Mouse (Mus musculus): ENCODE data around the gene Inha.

The Inha gene

DNA sequence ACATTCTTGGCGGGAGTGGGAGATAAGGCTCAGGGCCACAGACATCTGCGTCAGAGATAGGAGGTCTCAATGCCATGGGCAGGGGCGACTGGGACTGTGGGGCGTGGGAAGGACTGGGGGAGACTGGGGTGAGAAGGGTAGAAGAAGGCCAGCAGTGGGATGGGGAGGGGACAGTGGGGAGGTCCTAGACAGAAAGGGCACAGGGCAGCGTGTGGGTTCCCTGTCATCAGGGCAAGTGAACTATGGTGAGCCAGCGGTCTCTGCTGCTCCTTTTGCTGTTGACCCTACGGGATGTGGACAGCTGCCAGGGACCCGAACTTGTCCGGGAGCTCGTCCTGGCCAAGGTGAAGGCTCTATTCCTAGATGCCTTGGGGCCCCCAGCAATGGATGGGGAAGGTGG lies at the start of gene Inha:
Inha (plus strand) TSS at position 72 of the 400 bp plus-strand sequence.
- DNase-seq, result no peak

- DNase-seq, result no peak
These were observed 49.2 kb upstream of the Inha start for GRCm38 (mm10) chr1:75457710-75458024.

GRCm38 (mm10) chr1:75458025-75458788 lies 48.7 kb upstream of the Inha start:
- peak in 1 of 2 experiments; percentile 13 for DNase-seq

- no peak for DNase-seq
These were observed 47.8 kb upstream of the Inha start for GRCm38 (mm10) chr1:75458789-75459684.

GRCm38 (mm10) chr1:75460297-75460696 lies 46.6 kb upstream of the Inha start:
- DNase-seq, result no peak

GRCm38 (mm10) chr1:75462636-75463035 lies 44.2 kb upstream of the Inha start:
- DNase-seq, result no peak

DNA sequence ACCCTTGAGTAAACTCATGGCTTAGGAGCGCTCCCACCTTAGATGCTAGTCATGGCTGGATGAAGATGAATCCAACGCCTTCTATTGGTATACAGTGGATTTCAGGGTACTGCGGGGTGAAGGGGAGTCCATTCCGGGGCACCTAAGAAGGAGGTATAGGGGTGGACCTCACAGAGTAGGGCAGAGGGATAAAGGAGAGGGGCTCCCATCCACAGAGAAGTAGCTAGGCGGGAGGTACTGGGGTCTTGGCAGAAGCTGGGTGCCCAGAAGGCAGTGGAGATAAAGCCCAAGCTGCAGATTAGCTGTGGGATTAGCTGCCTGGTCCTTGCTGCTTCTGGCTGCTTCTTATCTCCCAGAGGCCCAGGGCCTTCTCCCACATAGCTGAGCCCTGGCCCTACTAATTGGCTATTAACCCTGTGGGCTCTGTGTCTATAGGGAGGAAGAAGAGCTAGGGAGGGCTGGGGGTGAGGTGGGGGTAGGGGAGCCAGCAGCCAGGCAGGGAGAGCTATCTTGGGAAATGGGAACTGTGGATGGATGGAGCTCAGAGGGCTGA lies 43.1 kb upstream of the Inha start:
- DNase-seq, result no peak

DNA sequence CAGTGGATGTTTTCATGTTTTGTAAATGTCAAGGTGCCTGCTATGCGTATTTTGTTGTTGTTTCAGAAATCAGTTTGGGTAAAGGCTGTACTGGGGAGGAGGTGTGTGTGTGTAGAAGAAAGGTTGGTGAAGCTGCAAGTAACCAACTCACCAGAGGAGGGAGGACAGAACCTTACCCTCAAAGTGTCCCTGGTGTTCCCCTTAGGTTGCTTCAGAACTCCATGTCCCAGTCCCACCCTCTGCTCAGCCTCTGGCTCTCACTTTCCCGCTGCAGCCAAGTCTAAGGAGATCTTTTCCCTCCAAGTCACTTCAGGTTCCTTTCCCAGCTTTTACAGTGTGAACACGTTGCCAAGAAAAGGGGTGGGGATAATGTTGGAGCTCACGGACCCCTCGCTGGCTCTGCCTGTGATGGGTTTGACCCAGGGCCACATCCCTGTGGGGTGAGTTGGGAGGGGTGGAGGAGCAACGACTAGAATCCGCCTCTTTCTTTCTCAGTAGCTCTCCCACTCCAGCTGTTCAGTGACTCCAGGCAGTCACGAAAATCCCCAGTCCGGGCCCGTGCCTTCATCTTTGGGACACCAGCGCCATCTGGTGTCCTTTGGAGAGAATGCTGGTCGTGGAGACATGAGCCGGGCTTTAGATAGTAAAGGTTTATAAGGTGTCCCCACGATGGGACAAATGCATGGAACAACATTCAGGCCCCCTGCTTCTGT lies 39.5 kb upstream of the Inha start:
- DNase-seq, result peak; percentile 80

DNA sequence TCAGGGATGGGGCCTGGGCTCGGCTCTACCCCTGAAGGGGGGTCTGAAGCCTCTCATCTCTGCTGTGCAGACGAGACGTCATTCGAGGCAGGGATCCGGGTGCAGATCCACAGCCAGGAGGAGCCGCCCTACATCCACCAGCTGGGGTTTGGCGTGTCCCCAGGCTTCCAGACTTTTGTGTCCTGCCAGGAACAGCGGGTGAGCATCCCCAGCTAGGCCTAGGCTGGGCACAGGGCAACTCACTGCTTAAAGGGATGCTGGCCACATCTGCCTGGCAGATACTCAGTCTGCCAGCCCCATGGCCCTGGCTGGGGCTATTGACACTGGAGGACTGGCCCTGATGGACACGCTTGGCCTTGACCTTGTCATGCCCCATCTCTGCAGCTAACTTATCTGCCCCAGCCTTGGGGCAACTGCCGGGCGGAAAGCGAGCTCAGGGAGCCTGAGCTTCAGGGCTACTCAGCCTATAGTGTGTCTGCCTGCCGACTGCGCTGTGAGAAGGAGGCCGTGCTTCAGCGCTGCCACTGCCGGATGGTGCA lies 37.5 kb upstream of the Inha start:
- DNase-seq, result no peak

- DNase-seq, result no peak
These were observed 30.4 kb upstream of the Inha start for GRCm38 (mm10) chr1:75476441-75476840.

DNA sequence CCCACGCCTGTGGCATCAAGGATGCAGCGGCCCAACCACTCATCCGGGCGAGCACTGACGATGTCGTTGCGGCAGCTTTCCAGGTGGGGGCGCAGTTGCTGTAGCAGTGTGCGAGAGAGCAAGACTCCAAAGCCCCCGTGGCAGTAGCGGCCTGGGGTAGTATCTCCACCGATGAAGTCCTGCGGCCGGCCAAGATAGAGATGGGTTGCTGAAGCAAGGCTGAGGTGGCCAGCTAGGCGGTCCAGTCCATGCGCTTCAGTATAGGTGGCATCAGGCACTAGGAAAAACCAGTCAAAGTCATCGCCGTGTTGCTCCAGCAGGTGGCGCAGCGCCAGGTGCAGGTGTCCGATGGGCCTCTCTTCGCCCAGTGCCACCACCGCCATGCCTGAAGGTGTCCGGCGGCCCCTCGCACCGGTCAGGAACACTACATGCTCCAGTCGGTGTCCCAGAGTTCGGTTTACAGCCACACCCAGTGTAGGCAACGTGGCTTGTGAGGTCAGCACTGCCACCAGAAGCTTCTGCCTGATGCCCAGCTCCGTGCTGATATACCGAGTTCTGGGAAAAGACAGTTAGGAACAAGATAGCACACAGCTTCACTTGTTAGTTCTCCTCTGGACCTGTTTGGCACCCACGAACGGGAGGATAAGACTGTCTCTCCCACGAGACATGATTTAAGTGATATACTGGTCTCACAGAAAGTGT lies 29.5 kb upstream of the Inha start:
- DNase-seq, result peak; percentile 88 to 91

DNA sequence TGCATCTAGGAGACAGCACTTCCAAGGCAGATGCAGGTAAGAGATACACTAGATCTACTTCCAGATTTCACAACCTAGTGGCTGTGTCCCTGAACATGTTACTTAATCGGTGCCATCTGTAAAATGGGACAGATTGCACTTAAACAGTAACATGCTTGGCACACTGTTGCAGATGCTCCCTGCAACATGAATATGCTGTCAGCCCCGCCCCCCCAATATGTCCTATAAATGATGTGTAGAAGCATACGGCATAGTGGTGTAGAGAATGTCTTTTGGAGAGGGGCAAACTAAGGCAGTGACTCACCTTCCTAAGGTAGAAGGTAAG lies 28.9 kb upstream of the Inha start:
- peak in 1 of 2 experiments; percentile 29 for DNase-seq

DNA sequence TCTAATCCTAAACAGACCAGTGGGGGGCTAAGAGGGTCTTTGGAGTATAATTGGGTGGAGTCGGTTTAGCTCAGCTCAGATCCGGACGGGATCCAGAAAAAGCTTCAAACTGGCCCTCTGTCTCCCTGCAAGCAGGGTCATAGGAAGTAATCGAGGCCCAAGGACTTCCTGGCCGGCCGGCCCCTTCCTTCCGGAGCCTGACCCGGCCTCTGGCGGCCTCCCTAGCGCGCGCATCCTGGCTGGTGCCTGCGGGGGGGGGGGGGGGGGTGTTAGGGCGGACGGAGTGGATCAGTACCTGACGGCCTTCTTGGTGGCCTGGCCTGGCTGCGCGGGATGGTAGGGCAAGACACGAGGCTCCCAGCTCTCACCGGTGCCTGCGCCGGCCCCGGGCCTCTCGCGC lies 28.4 kb upstream of the Inha start:
- DNase-seq, result no peak

- peak; percentile 97 to 98 for DNase-seq
These were observed 27.8 kb upstream of the Inha start, which contains the start of the genes Chpf and Tmem198 for GRCm38 (mm10) chr1:75478916-75479634. Gene Chpf, minus strand, starts transcription at chr1:75479307. Gene Tmem198, plus strand, starts transcription at chr1:75479532.

DNA sequence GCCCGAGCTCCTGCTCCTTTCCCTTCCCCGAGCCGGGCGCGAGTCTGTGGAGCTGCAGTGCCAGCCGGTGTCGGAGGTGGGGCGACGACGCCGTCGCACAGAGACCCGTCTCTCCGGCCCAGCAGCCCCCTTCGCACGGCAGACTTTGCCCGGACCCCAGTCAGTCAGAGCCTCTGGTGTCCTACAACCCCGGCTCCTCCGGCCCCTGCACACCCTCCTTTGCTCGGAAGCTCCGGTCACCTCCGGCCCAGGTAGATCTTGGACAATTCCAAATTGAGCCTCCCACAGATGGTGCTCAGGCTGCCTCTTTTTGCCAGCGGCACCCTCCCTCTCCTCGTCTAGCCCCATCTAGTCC lies 27.3 kb upstream of the Inha start:
- no peak for DNase-seq

- no peak for DNase-seq
These were observed 26.8 kb upstream of the Inha start for GRCm38 (mm10) chr1:75480036-75480435.

DNA sequence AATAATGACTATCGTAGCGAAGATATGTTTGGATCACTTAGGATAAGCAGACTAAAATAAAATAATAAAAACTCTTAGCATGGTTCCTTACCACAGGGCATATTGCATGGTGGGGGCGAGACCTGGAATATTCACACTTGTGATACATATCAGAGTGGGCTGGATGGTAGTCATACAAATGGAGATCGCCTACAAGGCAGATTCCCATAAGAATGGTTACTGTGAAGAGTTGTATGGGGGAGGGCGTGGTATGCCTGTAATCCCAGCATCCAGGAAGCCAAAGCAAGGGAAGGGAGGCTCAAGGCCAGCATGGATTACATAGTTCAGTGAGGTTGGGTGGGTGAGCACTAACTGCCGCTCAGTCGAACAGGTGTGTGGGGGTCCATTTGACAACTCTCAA lies 26.1 kb upstream of the Inha start:
- no peak for DNase-seq

- DNase-seq, result no peak
These were observed 20.3 kb upstream of the Inha start for GRCm38 (mm10) chr1:75486561-75486960.

GRCm38 (mm10) chr1:75487040-75487404 lies 19.9 kb upstream of the Inha start:
- DNase-seq, result no peak

DNA sequence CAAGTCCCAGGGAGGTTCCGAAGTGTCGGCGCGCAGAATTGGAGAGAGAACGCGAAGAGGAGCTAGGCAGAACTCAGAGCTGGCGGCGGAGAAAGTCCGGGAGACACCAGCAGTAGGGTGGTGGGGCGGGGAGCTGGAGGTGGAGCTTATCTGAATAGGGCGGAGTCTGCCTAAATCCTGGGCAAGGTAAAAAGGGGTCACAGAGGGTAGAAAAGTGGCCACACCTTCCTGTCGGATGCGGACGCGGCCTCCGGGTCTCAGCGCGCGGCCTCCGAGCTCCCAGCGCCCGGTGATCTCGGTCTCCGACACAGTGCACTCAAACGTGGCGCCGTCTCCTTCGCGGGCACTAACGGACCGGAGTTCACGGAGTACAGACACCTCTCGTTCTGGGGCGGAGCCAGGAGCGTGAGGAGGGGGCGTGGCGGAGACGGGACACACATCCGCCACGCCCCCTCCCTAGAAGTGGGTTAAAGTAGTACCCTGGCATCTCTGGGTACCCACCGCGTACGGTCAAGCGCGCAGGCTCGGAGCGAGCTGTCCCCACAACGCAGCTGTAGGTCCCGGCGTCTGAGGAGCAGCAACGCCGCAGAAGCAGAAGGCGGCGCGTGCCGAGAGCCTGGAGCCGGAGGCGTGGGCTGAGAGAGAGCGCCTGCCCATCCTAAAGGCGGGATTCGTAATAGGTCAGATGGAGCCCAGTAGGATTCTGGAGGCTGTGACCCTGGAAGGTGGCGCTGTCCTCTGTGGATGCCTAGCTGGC lies 19.3 kb upstream of the Inha start:
- peak; percentile 58 to 62 for DNase-seq
